Mouse (Mus musculus) forebrain, postnatal 0 days (tissue): ENCODE measurements around the gene Dnajc12. TPM values are rescaled to one million over a fixed set of nuclear protein-coding genes. Genes with fewer than 3 reads are reported as not detected.

Experiments
- ATAC-seq: fragments of 200-750 bp; cut with Nextera tagmentation; 2 replicates; pipeline ENCODE4 v1.8.0; 2017; ENCODE audit warnings: mild to moderate bottlenecking, moderate library complexity
- DNase-seq: peaks from one replicate; pipeline ENCODE4 v3.0.0-alpha.2; 2015
- H3K27ac ChIP-seq: fragments of 300-500 bp; sonication (generic); 2 replicates; pipeline ENCODE4 v1.5.1; 2014; ENCODE audit warnings: low read depth, mild to moderate bottlenecking, antibody characterized with exemption, low read length, moderate library complexity, mixed read lengths
- H3K27me3 ChIP-seq: fragments of 300-500 bp; sonication (generic); 2 replicates; pipeline ENCODE4 v1.6.1; 2014; ENCODE audit warnings: mild to moderate bottlenecking, low read length, mixed read lengths; ENCODE audit not compliant: insufficient read depth
- H3K36me3 ChIP-seq: fragments of 300-500 bp; sonication (generic); 2 replicates; pipeline ENCODE4 v1.6.1; 2014; ENCODE audit warnings: mild to moderate bottlenecking, moderate library complexity; ENCODE audit not compliant: insufficient read depth
- H3K4me1 ChIP-seq: fragments of 300-500 bp; sonication (generic); 2 replicates; pipeline ENCODE4 v1.6.1; 2014; ENCODE audit warnings: antibody characterized with exemption; ENCODE audit not compliant: insufficient read depth
- H3K4me2 ChIP-seq: fragments of 300-500 bp; sonication (generic); 2 replicates; pipeline ENCODE4 v1.6.1; 2014; ENCODE audit warnings: low read depth, mild to moderate bottlenecking, moderate library complexity
- H3K4me3 ChIP-seq: fragments of 300-500 bp; sonication (generic); 2 replicates; pipeline ENCODE4 v1.5.1; 2014; ENCODE audit warnings: low read depth, low read length, mixed read lengths
- H3K9ac ChIP-seq: fragments of 300-500 bp; sonication (generic); 2 replicates; pipeline ENCODE4 v1.6.1; 2014; ENCODE audit warnings: mild to moderate bottlenecking
- H3K9me3 ChIP-seq: fragments of 300-500 bp; sonication (generic); 2 replicates; pipeline ENCODE4 v1.6.1; 2016; ENCODE audit warnings: low read length
- CTCF ChIP-seq: sonication (generic); IDR thresholded peaks from 2 replicates; pipeline ENCODE4 v1.5.1; 2016; ENCODE audit warnings: antibody characterized with exemption, control low read depth, low read depth
- WGBS: fragments of 180-500 bp; shearing (Covaris S2); extraction: QIAGEN DNeasy Blood & Tissue Kit; methylation state at CpG from one replicate; pipeline ENCODE4 v1.1.7; 2014; 5-methylcytosine and 5-hydroxymethylcytosine counted together
- polyA plus RNA-seq: library from polyadenylated mRNA; unstranded; fragments of >200 nt; fragmentation: Nextera tagmentation; extraction: Ambion mirVana; gene quantifications from 2 replicates; pipeline ENCODE4 v1.2.1, GENCODE M21; 2015
- total RNA-seq: library from RNA; depleted of rRNA; stranded (reverse); fragments of >200 nt; gene quantifications from 2 replicates; pipeline ENCODE4 v1.2.3, GENCODE M21; 2014; rRNA removed

Gene Dnajc12
- 5.6 and 8.4 TPM in 2 replicates for total RNA-seq
- 8.0 and 11.0 TPM in 2 replicates for polyA plus RNA-seq

GRCm38 (mm10) chr10:63382372-63383279, at the start of gene Dnajc12:
Gene Dnajc12 (plus strand): TSS chr10:63382443.
- Histone ChIP-seq H3K4me1 (0 out of 2 replicates have a peak, but pooled peaks cover 6% of the 10 kb centered on the region), H3K9ac (peak within 1 kb of the TSS; percentile 59), H3K4me2 (peak within 1 kb of the TSS; percentile 79), H3K27ac (peak within 1 kb of the TSS; percentile 60; the same call in 1 of the 2 replicates), H3K9me3 (no peaks in the 10 kb centered on the region), H3K4me3 (peak within 1 kb of the TSS; percentile 56), H3K27me3 (no peaks in the 10 kb centered on the region), H3K36me3 (no peaks in the 10 kb centered on the region)
- ATAC-seq, result peak; percentile 99
- DNase-seq, result peak; percentile 97
- under 1% methylated on average over 28 of the region's 28 CpGs for WGBS
- TF ChIP-seq CTCF, result peak; percentile 84

GRCm38 (mm10) chr10:63336901-63337300, 45.3 kb upstream of the Dnajc12 start:
- no peak overlapping the region for H3K27ac ChIP-seq
- no peak for DNase-seq
- peak overlapping the region; percentile 23; the same call in 1 of the 2 replicates for H3K9ac ChIP-seq

GRCm38 (mm10) chr10:63337326-63337725, 44.9 kb upstream of the Dnajc12 start:
- H3K4me2 ChIP-seq, result peak overlapping the region; percentile 86
- 23% methylated on average over 5 of the region's 5 CpGs for WGBS
- H3K36me3 ChIP-seq, result peaks cover 19% of the 10 kb centered on the region
- DNase-seq (no peak), ATAC-seq (no peak)
- H3K9me3 ChIP-seq, result no peaks in the 10 kb centered on the region
- peak overlapping the region; percentile 23; the same call in 1 of the 2 replicates for H3K9ac ChIP-seq
- no peak overlapping the region for H3K27ac ChIP-seq
- H3K4me1 ChIP-seq, result peaks cover 18% of the 10 kb centered on the region
- H3K27me3 ChIP-seq, result no peaks in the 10 kb centered on the region
- peak overlapping the region; percentile 87 for H3K4me3 ChIP-seq
- TF ChIP-seq CTCF, result no peak

More at GRCm38 (mm10) chr10:63336901-63337300, 45.3 kb upstream of the Dnajc12 start:
- ATAC-seq, result no peak
- 63% methylated on average over 13 of the region's 13 CpGs for WGBS
- Histone ChIP-seq H3K4me3 (peak overlapping the region; percentile 87), H3K9me3 (no peaks in the 10 kb centered on the region), H3K4me1 (peaks cover 18% of the 10 kb centered on the region), H3K4me2 (peak overlapping the region; percentile 86), H3K36me3 (peaks cover 19% of the 10 kb centered on the region), H3K27me3 (no peaks in the 10 kb centered on the region)
- no peak for TF ChIP-seq CTCF

- peak overlapping the region; percentile 91 for H3K27ac ChIP-seq
- 1% methylated on average over 97 of the region's 113 CpGs for WGBS
- H3K36me3 ChIP-seq, result peaks cover 12% of the 10 kb centered on the region
- peaks cover 18% of the 10 kb centered on the region for H3K4me1 ChIP-seq
- H3K27me3 ChIP-seq, result no peaks in the 10 kb centered on the region
- peak overlapping the region; percentile 86 for H3K4me2 ChIP-seq
- peak overlapping the region; percentile 87 for H3K4me3 ChIP-seq
- H3K9me3 ChIP-seq, result no peaks in the 10 kb centered on the region
- no peak for TF ChIP-seq CTCF
- DNase-seq (peak; percentile 56), ATAC-seq (peak; percentile 83)
- peak overlapping the region; percentile 91 for H3K9ac ChIP-seq
These were observed 44.0 kb upstream of the Dnajc12 start for GRCm38 (mm10) chr10:63337951-63338836.

- H3K4me3 ChIP-seq, result peak overlapping the region; percentile 87
- peak overlapping the region; percentile 91 for H3K27ac ChIP-seq
- DNase-seq (peak; percentile 91), ATAC-seq (peak; percentile 94)
- H3K9me3 ChIP-seq, result no peaks in the 10 kb centered on the region
- peaks cover 18% of the 10 kb centered on the region for H3K4me1 ChIP-seq
- H3K27me3 ChIP-seq, result no peaks in the 10 kb centered on the region
- WGBS, result 1% methylated on average over 63 of the region's 74 CpGs
- peak overlapping the region; percentile 91 for H3K9ac ChIP-seq
- peaks cover 5% of the 10 kb centered on the region for H3K36me3 ChIP-seq
- TF ChIP-seq CTCF, result peak; percentile 36
- H3K4me2 ChIP-seq, result peak overlapping the region; percentile 86
These were observed 43.2 kb upstream of the Dnajc12 start for GRCm38 (mm10) chr10:63338914-63339643.

- no peak for ATAC-seq
- Histone ChIP-seq H3K4me1 (peaks cover 18% of the 10 kb centered on the region), H3K4me2 (no peak overlapping the region), H3K27ac (no peak overlapping the region), H3K9ac (no peak overlapping the region), H3K36me3 (no peaks in the 10 kb centered on the region), H3K4me3 (no peak overlapping the region), H3K9me3 (no peaks in the 10 kb centered on the region), H3K27me3 (no peaks in the 10 kb centered on the region)
- TF ChIP-seq CTCF, result no peak
- WGBS, result 79% methylated on average over 2 of the region's 2 CpGs
- no peak for DNase-seq
These were observed 40.9 kb upstream of the Dnajc12 start for GRCm38 (mm10) chr10:63341351-63341750.
